Mouse (Mus musculus) spleen, adult 18-20 months (tissue): ENCODE measurements around the gene Klrc1.
"Not testable (repeated sequence)": the region's sequence is repeated elsewhere in the genome, so short reads cannot be mapped to it uniquely, and the experiment has no call there.

Experiments used
- DNase-seq, 2 experiments: peaks; one replicate each; pipeline ENCODE4 v3.0.0; 2022; ENCODE audit warnings: mixed read lengths in 2 of 2

Klrc1 gene

DNA sequence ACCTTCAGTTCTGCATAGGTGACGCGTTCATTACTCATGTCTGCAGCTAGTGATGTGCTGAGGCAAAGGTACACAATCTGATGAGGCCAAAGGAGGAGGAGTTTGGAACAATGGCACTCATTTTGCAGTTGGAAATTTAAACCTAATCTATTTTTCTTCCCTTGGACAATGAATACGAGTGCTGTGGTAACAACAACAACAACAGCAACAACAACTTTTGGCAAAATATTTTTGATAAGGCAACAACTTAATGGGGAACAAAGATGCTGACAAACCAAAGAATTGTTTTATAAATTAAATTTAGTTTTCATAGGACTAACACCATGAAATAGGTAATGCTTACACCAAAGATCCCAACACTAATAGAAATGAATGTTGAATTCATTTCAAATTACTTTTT is at the start of gene Klrc1:
TSS of gene Klrc1 (minus strand) at position 101 of the 400 bp plus-strand sequence.
- no peak for DNase-seq

DNA sequence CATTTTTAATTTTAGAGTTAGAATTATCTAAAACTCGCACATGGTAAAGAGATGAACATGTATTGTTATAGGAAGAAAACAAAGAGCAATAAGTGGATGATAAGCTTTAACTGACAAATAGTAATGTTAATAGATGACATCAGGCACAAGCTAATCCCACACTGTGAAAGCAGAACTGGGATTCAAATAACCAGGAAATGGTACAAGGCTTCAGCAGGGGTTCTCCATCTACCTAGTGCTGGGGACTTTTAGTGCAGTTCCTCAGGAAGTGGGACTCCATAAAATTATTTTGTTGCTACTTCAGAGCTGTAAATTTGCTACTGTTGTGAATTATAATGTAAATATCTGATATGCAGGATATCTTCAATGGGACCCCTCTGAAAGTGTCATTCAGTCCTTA is 48.5 kb upstream of the Klrc1 start:
- no peak for DNase-seq

DNA sequence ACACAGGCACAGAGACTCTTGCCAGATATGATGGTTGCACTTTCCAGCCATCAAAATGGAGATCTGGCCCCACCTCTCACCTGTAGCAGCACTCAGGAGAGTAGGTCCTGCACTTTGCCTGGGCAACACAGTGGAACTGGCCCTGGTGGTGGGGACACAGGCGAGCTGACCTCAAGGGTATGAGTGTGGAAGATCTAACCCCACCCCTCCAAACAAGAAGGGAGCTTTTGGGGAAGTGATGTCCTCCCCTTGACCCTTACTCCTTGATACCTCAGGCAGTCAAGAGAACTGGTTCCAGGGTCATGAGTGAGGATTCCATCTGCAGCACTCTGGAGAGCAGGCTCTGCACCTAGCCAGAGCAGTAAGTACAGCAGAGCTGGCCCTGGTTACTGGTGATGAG is 42.6 kb upstream of the Klrc1 start:
- no peak for DNase-seq

DNA sequence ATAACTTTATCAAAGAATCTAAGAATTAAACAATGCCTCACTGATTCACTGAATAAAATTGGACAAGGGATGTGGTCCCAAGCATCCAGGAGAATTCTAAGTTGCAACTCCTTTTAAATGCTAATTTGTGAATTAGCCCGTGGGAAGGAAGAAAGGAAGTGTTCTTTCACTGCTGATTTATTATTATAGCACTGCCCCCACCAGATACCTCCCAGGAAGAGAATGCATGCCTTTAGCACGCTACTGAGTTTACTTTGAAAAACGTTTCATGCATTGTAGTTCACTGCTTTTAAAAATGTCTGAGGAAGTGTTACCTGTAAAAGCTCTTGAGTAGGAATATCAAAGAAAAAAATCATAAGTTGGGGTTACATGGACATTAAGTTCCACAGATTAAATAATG is 41.7 kb upstream of the Klrc1 start:
- DNase-seq: no peak

DNA sequence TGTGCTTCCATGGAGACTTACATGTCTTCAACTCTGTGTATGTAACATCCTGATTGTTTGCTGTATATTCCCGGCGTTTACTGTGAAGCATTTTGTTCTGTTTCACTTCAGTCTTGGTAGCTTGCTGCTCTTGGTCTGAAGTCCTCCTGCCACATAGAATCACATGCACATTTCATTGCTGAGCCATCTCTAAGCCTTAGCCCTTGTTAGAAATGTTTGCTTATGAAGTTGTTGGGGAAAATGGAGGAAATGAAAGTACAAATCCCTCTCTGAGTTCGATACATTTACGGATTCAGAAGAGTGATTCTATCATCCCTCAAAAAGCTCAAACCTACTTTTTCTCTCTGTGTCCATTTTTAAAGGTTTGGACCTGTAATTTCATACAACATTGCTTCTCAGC is 38.3 kb upstream of the Klrc1 start, which contains the start of gene Klri1:
TSS of gene Klri1 (minus strand) at position 101 of the 400 bp plus-strand sequence.
- DNase-seq: no peak

DNA sequence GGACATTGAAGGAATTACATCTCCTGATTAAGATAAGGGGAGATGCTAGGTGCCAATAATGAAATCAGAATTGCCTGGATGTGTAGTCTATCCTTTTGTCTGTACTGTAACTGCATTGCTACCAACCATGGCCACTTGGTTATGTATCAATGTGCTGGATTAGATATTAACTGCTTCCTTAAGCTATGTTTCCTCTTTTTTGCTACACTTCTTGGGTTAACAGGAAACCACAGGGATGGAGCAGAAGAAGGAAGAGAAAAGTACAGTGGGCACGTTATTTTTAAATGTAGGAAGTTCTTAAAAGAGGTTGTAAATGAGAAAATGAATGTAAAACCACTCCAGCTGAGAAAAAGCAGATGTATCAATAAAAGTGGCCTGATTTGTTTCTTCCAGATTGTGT is 34.8 kb upstream of the Klrc1 start:
- DNase-seq: no peak

DNA sequence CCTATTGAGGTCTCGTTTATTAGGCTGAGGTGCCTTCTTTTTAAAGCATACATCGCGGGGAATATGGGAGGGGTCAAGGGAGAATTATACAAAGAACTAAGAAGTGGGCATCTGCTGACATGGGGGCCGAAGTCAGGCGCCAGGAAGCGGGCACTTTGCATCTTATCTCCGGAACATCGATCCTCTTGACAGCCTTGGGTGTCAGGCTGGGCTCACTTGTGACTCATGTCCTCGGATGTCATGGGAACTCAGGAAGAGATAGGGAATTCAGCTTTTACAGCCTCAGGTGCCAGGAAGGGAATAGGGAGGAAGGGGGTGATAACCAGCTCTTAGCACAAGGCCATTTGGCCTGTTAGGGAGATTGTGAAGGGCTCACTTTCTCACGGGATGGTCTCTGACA is 12.7 kb upstream of the Klrc1 start:
- not testable (repeated sequence) for DNase-seq

DNA sequence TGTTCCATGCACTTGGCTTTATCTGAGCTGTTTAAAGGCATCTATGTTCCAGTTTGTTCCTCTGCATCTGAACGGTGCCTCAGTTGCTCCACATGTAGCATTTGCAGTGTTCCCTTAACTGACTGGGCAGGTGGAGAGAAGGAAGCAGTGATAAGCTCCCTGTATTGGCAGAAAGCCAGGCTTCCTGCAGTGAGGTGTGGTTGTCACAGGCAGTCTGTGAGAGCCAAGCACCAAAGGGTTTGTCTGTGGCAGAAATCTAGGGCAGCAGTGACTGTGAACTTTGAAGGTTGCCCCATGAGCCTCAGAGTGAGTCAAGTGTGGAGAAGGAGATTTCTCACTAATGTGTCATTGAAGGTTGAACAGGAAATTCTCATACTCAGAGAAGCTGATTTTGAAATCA is 1.6 kb upstream of the Klrc1 start:
- peak in 1 of 2 experiments; percentile 7 for DNase-seq

DNA sequence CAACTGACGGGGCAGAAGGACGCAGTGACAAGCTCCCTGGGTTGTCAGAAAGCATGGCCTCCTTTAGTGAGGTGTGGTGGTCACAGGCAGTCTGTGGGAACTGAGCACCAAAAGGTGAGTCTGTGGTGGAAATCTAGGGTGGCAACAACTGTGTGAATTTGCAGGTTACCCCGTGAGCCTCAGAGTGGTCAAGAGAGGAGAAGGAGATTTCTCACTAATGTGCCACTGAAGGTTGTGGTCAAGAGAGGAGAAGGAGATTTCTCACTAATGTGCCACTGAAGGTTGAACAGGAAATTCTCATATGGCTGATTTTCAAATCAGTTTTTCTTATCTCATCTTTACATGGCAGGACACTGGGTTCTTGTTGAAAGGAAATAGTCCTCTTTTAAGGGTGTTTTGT is 17.5 kb downstream of the Klrc1 start:
- DNase-seq: not testable (repeated sequence)

DNA sequence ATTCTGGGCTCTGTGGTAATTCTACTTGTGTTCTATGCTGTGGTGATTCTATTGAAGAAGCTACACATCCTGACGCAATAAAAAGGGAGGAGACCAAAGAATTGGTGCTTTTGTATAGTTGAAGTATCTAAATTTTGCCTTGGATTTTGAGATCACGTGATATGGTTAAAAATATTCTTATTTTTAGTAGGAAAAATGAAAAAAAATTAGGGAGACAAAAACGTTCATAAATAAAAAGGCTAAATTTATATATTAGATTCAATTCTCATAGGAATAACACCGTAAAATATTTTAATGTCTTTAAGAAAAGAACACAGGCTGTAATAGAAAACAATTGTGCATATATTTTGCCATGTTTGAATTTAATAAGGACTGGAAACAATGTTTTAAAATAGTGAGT is 18.2 kb downstream of the Klrc1 start, which contains the start of gene Klrc2:
TSS of gene Klrc2 (minus strand) at position 101 of the 400 bp plus-strand sequence.
- not testable (repeated sequence) for DNase-seq

DNA sequence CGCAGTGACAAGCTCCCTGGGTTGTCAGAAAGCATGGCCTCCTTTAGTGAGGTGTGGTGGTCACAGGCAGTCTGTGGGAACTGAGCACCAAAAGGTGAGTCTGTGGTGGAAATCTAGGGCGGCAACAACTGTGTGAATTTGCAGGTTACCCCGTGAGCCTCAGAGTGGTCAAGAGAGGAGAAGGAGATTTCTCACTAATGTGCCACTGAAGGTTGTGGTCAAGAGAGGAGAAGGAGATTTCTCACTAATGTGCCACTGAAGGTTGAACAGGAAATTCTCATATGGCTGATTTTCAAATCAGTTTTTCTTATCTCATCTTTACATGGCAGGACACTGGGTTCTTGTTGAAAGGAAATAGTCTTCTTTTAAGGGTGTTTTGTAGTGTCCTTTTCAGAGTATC is 34.7 kb downstream of the Klrc1 start:
- not testable (repeated sequence) for DNase-seq

DNA sequence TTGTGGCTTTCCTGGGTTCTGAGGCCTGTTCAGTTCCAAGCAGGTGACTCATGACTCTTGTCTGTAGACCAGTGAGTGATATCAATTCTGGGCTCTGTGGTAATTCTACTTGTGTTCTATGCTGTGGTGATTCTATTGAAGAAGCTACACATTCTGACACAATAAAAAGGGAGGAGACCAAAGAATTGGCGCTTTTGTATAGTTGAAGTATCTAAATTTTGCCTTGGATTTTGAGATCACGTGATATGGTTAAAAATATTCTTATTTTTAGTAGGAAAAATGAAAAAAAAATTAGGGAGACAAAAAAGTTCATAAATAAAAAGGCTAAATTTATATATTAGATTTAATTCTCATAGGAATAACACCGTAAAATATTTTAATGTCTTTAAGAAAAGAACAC is 35.5 kb downstream of the Klrc1 start, which contains the start of gene Klrc3:
TSS of gene Klrc3 (minus strand) at position 101 of the 400 bp plus-strand sequence.
- not testable (repeated sequence) for DNase-seq

DNA sequence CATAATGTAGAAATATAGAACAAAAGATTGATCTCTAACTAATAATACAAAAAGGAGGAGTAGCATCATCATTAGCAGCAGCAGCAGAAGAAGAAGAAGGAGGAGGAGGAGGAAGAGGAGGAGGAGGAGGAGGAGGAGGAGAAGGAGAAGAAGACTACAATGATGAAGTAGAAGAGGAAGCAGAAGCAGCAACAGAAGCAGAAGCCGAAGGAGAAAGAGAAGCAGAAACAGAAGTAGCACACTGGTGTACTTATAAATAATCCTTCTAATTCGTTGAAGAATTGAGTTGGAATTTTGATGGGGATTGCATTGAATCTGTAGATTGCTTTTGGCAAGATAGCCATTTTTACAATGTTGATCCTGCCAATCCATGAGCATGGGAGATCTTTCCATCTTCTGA is 47.7 kb downstream of the Klrc1 start:
- DNase-seq: not testable (repeated sequence)

DNA sequence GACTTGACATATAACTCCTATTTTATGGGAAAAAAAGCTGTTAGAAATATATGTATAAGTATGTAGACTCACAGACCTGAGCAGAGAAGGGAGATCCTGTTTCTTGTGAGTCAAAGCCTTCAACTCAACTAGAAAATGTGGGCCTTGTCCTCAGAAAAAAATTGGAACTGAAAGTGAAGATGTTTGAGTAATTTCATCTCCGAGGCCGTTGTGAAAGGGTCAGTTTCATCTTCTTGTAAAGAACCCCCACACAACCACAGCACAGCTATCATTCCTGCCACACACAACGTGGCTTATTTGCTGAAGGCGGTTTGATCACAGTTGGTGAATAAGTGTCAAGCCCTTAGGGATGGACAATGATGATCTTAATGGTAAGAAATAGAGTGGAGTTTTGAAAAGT is 55.0 kb downstream of the Klrc1 start, which contains the start of gene Klrk1:
TSS of gene Klrk1 (minus strand) at position 130 of the 400 bp plus-strand sequence.
- no peak for DNase-seq
